Mouse (Mus musculus): ENCODE results near the gene Smyd3.

Smyd3 gene

GRCm38 (mm10) chr1:179059286-179060112 is 458.3 kb downstream of the Smyd3 start:
- DNase-seq, result no peak

DNA sequence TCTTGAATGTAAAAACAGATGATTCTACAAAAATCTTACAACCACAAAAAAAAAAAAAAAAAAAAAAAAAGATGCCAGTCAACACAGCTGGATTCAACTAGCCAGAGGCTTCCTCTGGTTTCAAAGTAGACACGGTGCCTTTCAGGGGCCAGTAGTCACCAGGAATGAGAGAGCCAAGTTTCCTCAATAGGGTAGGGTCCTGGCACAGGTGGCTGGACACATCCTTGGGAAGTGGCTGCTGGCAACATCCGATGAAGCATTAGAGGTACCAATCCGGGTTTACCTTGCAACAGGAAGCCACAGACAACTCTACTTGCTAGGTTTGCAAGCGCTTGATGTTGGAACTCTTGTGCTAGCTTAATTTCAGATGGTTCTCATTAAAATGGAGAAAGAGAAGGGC is 459.2 kb downstream of the Smyd3 start:
- DNase-seq, result no peak

DNA sequence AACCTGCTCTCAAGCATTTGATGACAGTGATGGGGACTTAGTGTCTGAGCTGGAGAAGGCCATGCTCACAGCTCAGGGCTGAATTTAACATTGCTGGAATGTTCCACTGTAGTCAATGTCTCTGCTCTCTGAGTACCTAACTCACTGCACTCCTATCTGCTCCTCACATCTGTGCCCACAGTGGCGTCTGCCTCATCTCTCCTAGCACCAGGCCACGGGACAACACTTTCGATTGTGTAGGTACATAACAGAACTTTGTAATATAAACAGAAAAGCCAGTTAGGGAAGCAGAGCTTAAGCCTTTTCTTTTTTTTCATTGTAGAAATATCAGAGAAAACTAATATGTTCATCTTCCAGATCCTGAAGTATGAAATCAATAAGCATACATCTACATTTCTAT is 462.1 kb downstream of the Smyd3 start:
- no peak for DNase-seq

GRCm38 (mm10) chr1:179054385-179055116 is 463.3 kb downstream of the Smyd3 start:
- no peak for DNase-seq

GRCm38 (mm10) chr1:179052545-179053180 is 465.2 kb downstream of the Smyd3 start:
- DNase-seq, result no peak

GRCm38 (mm10) chr1:179047931-179048596 is 469.8 kb downstream of the Smyd3 start:
- no peak for DNase-seq

- DNase-seq, result no peak
Observed at GRCm38 (mm10) chr1:179045856-179046714, 471.8 kb downstream of the Smyd3 start.

DNA sequence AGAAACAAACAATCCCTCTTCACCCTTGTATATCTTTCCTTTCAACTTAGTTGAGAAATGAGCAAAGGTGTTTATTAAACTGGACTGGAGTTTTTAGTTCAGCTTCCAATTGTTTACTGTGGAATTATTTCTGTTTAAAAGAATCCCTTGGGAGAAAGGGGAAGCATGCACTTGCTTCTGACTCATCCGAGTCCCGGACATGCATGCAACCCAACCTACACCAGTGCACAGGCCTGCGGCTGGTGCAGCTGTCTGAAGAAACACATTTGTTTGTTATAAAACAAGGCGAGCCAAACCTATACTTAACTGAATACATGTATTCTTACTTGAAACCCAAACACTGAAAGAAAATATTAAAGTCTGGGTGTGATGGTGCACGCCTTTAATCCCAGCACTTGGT is 473.7 kb downstream of the Smyd3 start:
- DNase-seq, result no peak

- DNase-seq, result no peak
Observed at GRCm38 (mm10) chr1:179043644-179044043, 474.2 kb downstream of the Smyd3 start.

DNA sequence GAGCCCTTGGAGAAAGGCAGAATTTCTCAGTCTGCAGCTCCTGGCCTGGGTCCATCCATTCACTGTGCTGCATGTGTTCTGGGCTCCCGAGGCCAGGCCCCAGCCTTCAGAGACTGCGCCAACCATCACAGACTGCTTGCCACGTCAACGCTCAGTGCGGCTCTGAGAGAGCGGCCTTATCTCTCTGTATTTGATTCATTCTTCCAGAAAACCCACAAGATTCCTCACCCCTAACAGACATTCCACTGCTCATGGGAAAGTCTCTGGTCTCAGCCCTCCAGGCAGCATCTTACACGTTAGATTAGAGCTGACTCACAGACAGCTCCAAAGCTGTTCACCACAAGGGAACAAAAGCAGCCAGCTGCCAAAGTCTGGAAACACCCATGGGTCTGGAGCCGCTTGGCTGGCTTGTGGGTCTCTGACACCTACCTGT is 475.9 kb downstream of the Smyd3 start:
- no peak for DNase-seq

- no peak for DNase-seq
Observed at GRCm38 (mm10) chr1:179041231-179041904, 476.5 kb downstream of the Smyd3 start.

DNA sequence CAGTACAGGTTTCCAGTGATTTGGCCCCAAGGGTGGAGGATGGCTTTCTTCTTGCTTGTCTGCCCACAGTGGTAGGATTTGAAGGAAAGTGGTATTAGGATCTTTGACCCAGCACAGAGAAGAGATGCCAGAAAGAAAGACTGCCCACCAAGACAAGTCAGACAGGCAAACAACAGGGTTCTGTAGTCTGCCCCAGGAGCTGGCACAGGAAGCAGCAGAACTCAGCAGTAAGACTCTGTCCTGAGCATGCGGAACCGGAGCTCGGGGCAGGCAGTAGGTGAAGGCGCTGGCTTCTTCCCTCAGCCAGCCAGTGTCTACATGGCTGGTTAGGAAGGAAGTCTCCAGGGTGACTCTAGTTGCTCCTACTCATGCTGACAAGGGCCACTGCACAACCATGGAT is 479.0 kb downstream of the Smyd3 start:
- no peak for DNase-seq

GRCm38 (mm10) chr1:179032947-179033346 is 484.9 kb downstream of the Smyd3 start:
- no peak for DNase-seq

DNA sequence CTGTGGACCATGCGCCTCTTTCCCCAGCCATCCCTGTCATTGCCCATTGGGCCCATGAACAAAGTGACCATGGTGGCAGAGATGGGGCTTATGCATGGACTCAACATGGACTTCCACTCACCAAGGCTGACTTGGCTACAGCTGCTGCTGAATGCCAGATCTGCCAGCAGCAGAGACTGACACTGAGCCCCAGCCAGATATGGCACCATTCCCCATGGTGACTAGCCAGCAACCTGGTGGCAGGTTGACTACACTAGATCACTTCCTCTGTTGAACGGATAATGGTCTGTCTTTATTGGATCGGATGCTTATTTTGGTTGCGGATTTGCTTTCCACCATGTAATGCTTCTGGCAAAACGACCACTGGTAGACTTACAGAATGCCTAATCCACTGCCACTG is 486.3 kb downstream of the Smyd3 start:
- DNase-seq, result no peak

GRCm38 (mm10) chr1:179026614-179027013 is 491.2 kb downstream of the Smyd3 start:
- no peak for DNase-seq

- DNase-seq, result no peak
Observed at GRCm38 (mm10) chr1:179025169-179025568, 492.7 kb downstream of the Smyd3 start.

DNA sequence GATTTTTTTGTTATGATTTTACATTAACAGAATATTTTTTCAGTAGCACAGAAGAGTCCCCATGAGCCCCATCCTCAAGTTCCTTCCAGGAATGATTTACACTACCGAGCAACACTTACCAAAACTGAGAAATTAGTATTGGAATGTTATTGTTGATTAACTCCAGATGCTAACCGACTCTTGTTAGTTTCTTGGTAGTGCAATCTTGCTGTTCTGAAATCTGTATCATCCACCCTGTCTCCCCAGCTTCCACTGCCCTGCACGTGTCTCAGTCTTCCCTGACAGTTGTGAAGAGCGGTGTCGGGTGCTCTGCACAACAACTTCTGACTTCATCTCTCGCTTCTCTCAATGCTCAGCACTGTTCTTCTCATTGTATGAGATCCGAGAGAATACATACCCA is 494.4 kb downstream of the Smyd3 start:
- DNase-seq, result no peak

GRCm38 (mm10) chr1:179017428-179017827 is 500.4 kb downstream of the Smyd3 start:
- DNase-seq, result no peak

GRCm38 (mm10) chr1:179013021-179013420 is 504.8 kb downstream of the Smyd3 start:
- DNase-seq, result no peak

- DNase-seq, result no peak
Observed at GRCm38 (mm10) chr1:179012273-179012672, 505.6 kb downstream of the Smyd3 start.

DNA sequence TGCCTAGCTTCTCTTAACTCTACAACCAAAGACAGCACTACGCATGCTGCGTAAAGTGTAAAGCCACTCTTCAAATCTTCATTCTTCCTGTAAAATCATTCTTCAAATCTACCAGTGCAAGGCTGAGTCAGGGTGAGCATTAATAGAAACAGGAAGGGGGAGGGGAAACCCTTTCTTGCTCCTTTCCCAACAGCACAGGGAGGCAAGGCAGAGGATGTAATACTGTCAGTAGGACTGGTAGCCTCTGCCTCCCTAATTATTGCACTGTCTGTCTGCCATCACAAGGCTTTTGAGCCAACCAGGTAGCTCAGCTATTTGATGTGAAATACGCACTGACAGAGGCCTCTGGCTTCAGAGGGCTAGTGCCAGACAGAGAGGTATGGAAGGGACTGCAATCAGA is 507.1 kb downstream of the Smyd3 start:
- no peak for DNase-seq

DNA sequence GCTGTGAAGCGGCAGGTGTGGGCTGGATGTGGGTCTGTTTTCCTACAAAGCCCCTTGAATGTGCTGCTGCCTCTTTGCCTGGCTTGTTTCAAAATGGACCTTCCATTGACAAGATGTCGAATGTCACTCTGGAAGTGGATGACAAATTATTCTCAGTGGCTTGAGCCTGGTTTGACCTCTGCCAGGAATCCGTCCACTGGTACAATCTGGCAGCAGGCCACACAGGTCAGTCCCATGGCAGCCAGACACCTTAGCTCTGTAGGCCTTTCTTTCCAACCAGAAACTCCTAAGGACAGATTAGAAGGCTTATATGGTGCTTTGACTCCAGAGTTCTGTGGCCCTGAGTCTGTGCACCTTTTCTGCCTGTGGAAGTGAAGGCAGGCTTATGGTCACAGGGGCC is 507.9 kb downstream of the Smyd3 start:
- no peak for DNase-seq
